In genomic region chr12:88354182-88354702, GRCm38 (mm10) we compare ENCODE assay signal across 9 mouse cellular contexts. TPM values are rescaled to one million over a fixed set of nuclear protein-coding genes. Genes with fewer than 3 reads are reported as not detected.
A peak's percentile ranks its signal among the peaks of the same experiment; 100 is the strongest.
DNase-seq lines count a peak whose midpoint lies in the region; ATAC-seq and TF ChIP-seq lines count a peak whose summit lies in the region.
"Had no signal": no experiment of that assay in that cellular context is flagged by ENCODE, and none has a peak within 500 bp of the region (broad histone marks: within the 10 kb centered on the region; RNA-seq: fewer than 3 reads in every experiment).

No protein-coding gene starts in this region.

- intact Hi-C loops in left cerebral cortex, adult 2 months (cut with DNase I): no loop called here

- TF ChIP-seq CTCF in heart, postnatal 0 days (IDR thresholded peaks at IDR 0.05; ENCODE audit: low read depth): no peak
- no peak for TF ChIP-seq CTCF in olfactory bulb, adult 2 months (IDR thresholded peaks at IDR 0.05; ENCODE audit: insufficient read depth, low read depth, low read length)
- TF ChIP-seq CTCF in left cerebral cortex, adult 2 months (IDR thresholded peaks at IDR 0.05): no peak

- 0 out of 2 replicates have a peak overlapping the region, but pooled peaks have one; percentile 8 for H3K9ac ChIP-seq in heart, postnatal 0 days (replicated peaks; ENCODE audit: low read depth, low read length)
- H3K9ac ChIP-seq in embryonic facial prominence, embryonic 11.5 days (replicated peaks; ENCODE audit: low read length): peak overlapping the region; percentile 52

- no peaks in the 10 kb centered on the region for H3K27me3 ChIP-seq in heart, postnatal 0 days (ENCODE audit: control insufficient read depth, insufficient read depth, low read length)
- no peaks in the 10 kb centered on the region for H3K27me3 ChIP-seq in embryonic facial prominence, embryonic 11.5 days (ENCODE audit: control insufficient read depth, insufficient read depth, low read length)
- H3K27me3 ChIP-seq in limb, embryonic 10.5 days (ENCODE audit: low read depth, poor library complexity, severe bottlenecking): no peaks in the 10 kb centered on the region

- no peak for TF ChIP-seq POLR2A in olfactory bulb, adult 2 months (IDR thresholded peaks at IDR 0.05; ENCODE audit: insufficient read depth, low read depth, low read length)

- TF ChIP-seq EP300 in heart, postnatal 0 days (IDR thresholded peaks at IDR 0.05; ENCODE audit: low read depth): no peak

- 0 out of 2 replicates have a peak, but pooled peaks have one; percentile 30 for ATAC-seq in heart, postnatal 0 days (ENCODE audit: insufficient read depth, low read depth)
- ATAC-seq in embryonic facial prominence, embryonic 11.5 days (replicated peaks; ENCODE audit: insufficient number of reproducible peaks, low FRiP score, low TSS enrichment, low read depth): no peak
- ATAC-seq: Patski had no signal

- H3K9me3 ChIP-seq in heart, postnatal 0 days (replicated peaks; ENCODE audit: control insufficient read depth, low read length): no peaks in the 10 kb centered on the region
- H3K9me3 ChIP-seq in embryonic facial prominence, embryonic 11.5 days (replicated peaks; ENCODE audit: control insufficient read depth, low read length): no peaks in the 10 kb centered on the region
- no peaks in the 10 kb centered on the region for H3K9me3 ChIP-seq in limb, embryonic 10.5 days (replicated peaks)

- H3K4me3 ChIP-seq in heart, postnatal 0 days (ENCODE audit: low read depth, low read length): peak overlapping the region; percentile 32
- peak overlapping the region; percentile 15 for H3K4me3 ChIP-seq in embryonic facial prominence, embryonic 11.5 days (ENCODE audit: low read depth, low read length)
- H3K4me3 ChIP-seq in limb, embryonic 10.5 days: peak overlapping the region; percentile 45
- peak overlapping the region; percentile 36 for H3K4me3 ChIP-seq in olfactory bulb, adult 2 months (ENCODE audit: insufficient read depth, low read depth, low read length)
- no peak overlapping the region for H3K4me3 ChIP-seq in left cerebral cortex, adult 2 months

- H3K27ac ChIP-seq in heart, postnatal 0 days (ENCODE audit: low read depth): no peak overlapping the region
- no peak overlapping the region for H3K27ac ChIP-seq in embryonic facial prominence, embryonic 11.5 days (replicated peaks; ENCODE audit: low read depth, low read length)
- H3K27ac ChIP-seq in limb, embryonic 10.5 days: peak overlapping the region; percentile 72
- no peak overlapping the region for H3K27ac ChIP-seq in olfactory bulb, adult 2 months (ENCODE audit: insufficient read depth, low read depth, low read length)
- no peak overlapping the region for H3K27ac ChIP-seq in left cerebral cortex, adult 2 months

- no peaks in the 10 kb centered on the region for H3K36me3 ChIP-seq in heart, postnatal 0 days (replicated peaks; ENCODE audit: control insufficient read depth, insufficient read depth, low read length)
- no peaks in the 10 kb centered on the region for H3K36me3 ChIP-seq in embryonic facial prominence, embryonic 11.5 days (replicated peaks; ENCODE audit: control insufficient read depth, insufficient read depth, low read depth, low read length)
- no peaks in the 10 kb centered on the region for H3K36me3 ChIP-seq in limb, embryonic 10.5 days

- 13% methylated on average over 41 of the region's 41 CpGs for WGBS in heart, postnatal 0 days
- WGBS in embryonic facial prominence, embryonic 11.5 days: 18% methylated on average over 41 of the region's 41 CpGs
- WGBS in limb, embryonic 10.5 days: 18% methylated on average over 41 of the region's 41 CpGs
- WGBS in olfactory bulb, adult 2 months: 16% methylated on average over 41 of the region's 41 CpGs

- H3K4me2 ChIP-seq in heart, postnatal 0 days (ENCODE audit: low read depth, low read length): peak overlapping the region; percentile 54
- peak overlapping the region; percentile 48 for H3K4me2 ChIP-seq in embryonic facial prominence, embryonic 11.5 days (ENCODE audit: low read depth, low read length)

- no peaks in the 10 kb centered on the region for H3K4me1 ChIP-seq in heart, postnatal 0 days (ENCODE audit: control insufficient read depth, insufficient read depth)
- no peaks in the 10 kb centered on the region for H3K4me1 ChIP-seq in embryonic facial prominence, embryonic 11.5 days (ENCODE audit: control insufficient read depth, insufficient read depth, low read length)
- H3K4me1 ChIP-seq in limb, embryonic 10.5 days: peaks cover 4% of the 10 kb centered on the region
- peaks cover 3% of the 10 kb centered on the region; the same call in 1 of the 2 replicates for H3K4me1 ChIP-seq in olfactory bulb, adult 2 months (ENCODE audit: control insufficient read depth, insufficient read depth, low read length)

- DNase-seq in heart, postnatal 0 days (ENCODE audit: low spot score): no peak
- DNase-seq in heart, adult 8-10 months (ENCODE audit: low spot score): no peak
- peak; percentile 8 for DNase-seq in embryonic facial prominence, embryonic 11.5 days (ENCODE audit: low spot score)
- peak; percentile 45 for DNase-seq in limb, embryonic 10.5 days (ENCODE audit: low spot score)
- no peak for DNase-seq in left cerebral cortex, adult 2 months (ENCODE audit: extremely low spot score in 1 of 2, low spot score in 2 of 2)
- DNase-seq in urinary bladder, postnatal 25 days (ENCODE audit: low spot score): no peak
- no peak for DNase-seq in right cerebral cortex, postnatal 10 days (ENCODE audit: low spot score in 2 of 2)

RNA-seq across cellular contexts. Expression of gene Adck1, which starts 6.1 kb away (rescaled TPM):
- total RNA-seq in heart, postnatal 0 days (2014; rRNA removed; ENCODE audit: low replicate concordance): 30.3 and 33.2 TPM in 2 replicates
- polyA plus RNA-seq in heart, postnatal 0 days (2015; fragmentation: Nextera tagmentation; extraction: Ambion mirVana): 22.1 and 23.4 TPM in 2 replicates
- total RNA-seq in heart, adult 8-10 months (2022): 10 to 100 TPM; 23.7 to 31.6 (median 28.6) TPM
- 12.5 and 13.5 TPM in 2 replicates for polyA plus RNA-seq in embryonic facial prominence, embryonic 11.5 days (2014; fragmentation: Nextera tagmentation; extraction: Ambion mirVana)
- polyA plus RNA-seq in limb, embryonic 10.5 days (2016; fragmentation: Nextera tagmentation; extraction: Ambion mirVana): 20.0 and 21.8 TPM in 2 replicates
- polyA plus RNA-seq in olfactory bulb, adult 2 months (2012; ENCODE audit: insufficient read depth, insufficient read length, low replicate concordance, missing spikeins): not detected in 2 replicates
- total RNA-seq in left cerebral cortex, adult 2 months (2021): 10 to 100 TPM; 32.7 to 35.0 TPM

RNA-seq across cellular contexts. Expression of gene Gm5039, which starts 30.4 kb away (rescaled TPM):
- total RNA-seq in heart, postnatal 0 days (2014; rRNA removed; ENCODE audit: low replicate concordance): not detected in 2 replicates
- polyA plus RNA-seq in heart, postnatal 0 days (2015; fragmentation: Nextera tagmentation; extraction: Ambion mirVana): not detected in 2 replicates
- total RNA-seq in heart, adult 8-10 months (2022): not detected
- not detected in 2 replicates for polyA plus RNA-seq in embryonic facial prominence, embryonic 11.5 days (2014; fragmentation: Nextera tagmentation; extraction: Ambion mirVana)
- polyA plus RNA-seq in limb, embryonic 10.5 days (2016; fragmentation: Nextera tagmentation; extraction: Ambion mirVana): not detected in 2 replicates
- not detected in 2 replicates for polyA plus RNA-seq in olfactory bulb, adult 2 months (2012; ENCODE audit: insufficient read depth, insufficient read length, low replicate concordance, missing spikeins)
- total RNA-seq in left cerebral cortex, adult 2 months (2021): not detected

Comparison
In these comparisons a context has a peak if more than half of its experiments do, and no peak if none do; other contexts are left out.
1. DNase-seq: peak in embryonic facial prominence, embryonic 11.5 days (single experiment) and limb, embryonic 10.5 days (single experiment); none in heart, postnatal 0 days (single experiment), heart, adult 8-10 months (single experiment), left cerebral cortex, adult 2 months (0 of 2), urinary bladder, postnatal 25 days (single experiment) and right cerebral cortex, postnatal 10 days (0 of 2).
2. RNA of gene Adck1, which starts 6.1 kb away (polyA plus RNA-seq): 22.1 to 23.4 TPM in heart, postnatal 0 days, 20.0 to 21.8 TPM in limb, embryonic 10.5 days and 12.5 to 13.5 TPM in embryonic facial prominence, embryonic 11.5 days; not detected in olfactory bulb, adult 2 months; every median in the first group is over 10 times any median in the second.